Mouse (Mus musculus): ENCODE measurements at regions not wholly inside any gene's neighbourhood (a gene's known extent, or its start where the extent isn't known, plus 50 kb on each side); places are given as distances from the start of the nearest gene placed in this dataset.
"Not testable (repeated sequence)": the region's sequence is repeated elsewhere in the genome, so short reads cannot be mapped to it uniquely, and the experiment has no call there.

DNA sequence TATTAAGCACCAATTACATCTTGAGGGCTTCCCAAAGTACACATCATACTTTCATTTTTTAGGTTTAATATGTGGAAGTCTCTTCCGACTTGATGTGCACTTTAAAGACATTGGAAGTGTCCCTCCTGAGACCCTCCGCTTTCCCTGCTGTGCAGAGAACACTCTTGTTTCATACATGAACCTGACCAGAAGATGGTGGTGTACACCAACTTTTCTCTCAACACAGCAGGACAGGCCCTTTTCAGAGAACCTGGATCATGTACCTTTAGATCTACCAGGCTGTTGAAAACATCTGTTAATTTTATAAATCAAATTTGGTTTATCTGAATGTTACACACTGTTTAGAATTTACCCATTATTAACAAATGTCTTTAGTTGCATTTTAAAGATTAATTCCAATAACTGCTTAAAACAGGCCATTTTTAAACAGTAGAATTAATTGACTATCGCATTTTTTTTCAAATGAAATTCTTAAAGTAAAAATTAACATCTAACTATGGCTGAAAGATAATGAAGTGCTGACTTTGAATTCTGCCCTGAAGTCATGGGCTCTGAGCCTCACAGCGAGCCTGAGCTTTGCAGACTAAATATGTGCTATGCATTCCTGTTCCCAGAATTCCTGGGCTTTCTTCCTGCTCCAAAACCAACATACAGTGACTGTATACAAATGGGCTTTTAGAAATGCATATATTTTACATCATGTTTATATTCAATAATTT lies 112.4 kb upstream of the Rasgrp1 start:
- WGBS, result 76% methylated on average over 4 of the region's 4 CpGs
- peak; percentile 37; the same call in 1 of the 2 replicates for ATAC-seq
- no peak overlapping the region for H3K4me2 ChIP-seq
- H3K4me1 ChIP-seq, result peaks cover 8% of the 10 kb centered on the region
- no peaks in the 10 kb centered on the region for H3K36me3 ChIP-seq (ENCODE audit: poor library complexity, severe bottlenecking)
- H3K9me3 ChIP-seq (replicated peaks), result no peaks in the 10 kb centered on the region
- no peak overlapping the region for H3K27ac ChIP-seq
- no peak overlapping the region for H3K9ac ChIP-seq
- H3K4me3 ChIP-seq, result no peak overlapping the region
- H3K27me3 ChIP-seq, result no peaks in the 10 kb centered on the region

GRCm38 (mm10) chr2:117455740-117456455 lies 113.1 kb upstream of the Rasgrp1 start:
- 0 out of 2 replicates have a peak, but pooled peaks have one; percentile 43 for ATAC-seq
- H3K9ac ChIP-seq, result no peak overlapping the region
- no peaks in the 10 kb centered on the region for H3K9me3 ChIP-seq (replicated peaks)
- H3K27me3 ChIP-seq, result no peaks in the 10 kb centered on the region
- H3K27ac ChIP-seq, result no peak overlapping the region
- no peaks in the 10 kb centered on the region for H3K36me3 ChIP-seq (ENCODE audit: poor library complexity, severe bottlenecking)
- 36% methylated on average over 7 of the region's 7 CpGs for WGBS
- H3K4me1 ChIP-seq, result peaks cover 8% of the 10 kb centered on the region
- no peak overlapping the region for H3K4me3 ChIP-seq
- no peak overlapping the region for H3K4me2 ChIP-seq

GRCm38 (mm10) chr2:117456456-117457020 lies 113.7 kb upstream of the Rasgrp1 start:
- Histone ChIP-seq H3K36me3 (ENCODE audit: poor library complexity, severe bottlenecking) (no peaks in the 10 kb centered on the region), H3K4me1 (peaks cover 8% of the 10 kb centered on the region), H3K4me3 (no peak overlapping the region), H3K9me3 (replicated peaks) (no peaks in the 10 kb centered on the region), H3K27ac (no peak overlapping the region), H3K27me3 (no peaks in the 10 kb centered on the region), H3K4me2 (no peak overlapping the region), H3K9ac (no peak overlapping the region)
- no peak for ATAC-seq
- WGBS, result 69% methylated on average over 13 of the region's 13 CpGs

DNA sequence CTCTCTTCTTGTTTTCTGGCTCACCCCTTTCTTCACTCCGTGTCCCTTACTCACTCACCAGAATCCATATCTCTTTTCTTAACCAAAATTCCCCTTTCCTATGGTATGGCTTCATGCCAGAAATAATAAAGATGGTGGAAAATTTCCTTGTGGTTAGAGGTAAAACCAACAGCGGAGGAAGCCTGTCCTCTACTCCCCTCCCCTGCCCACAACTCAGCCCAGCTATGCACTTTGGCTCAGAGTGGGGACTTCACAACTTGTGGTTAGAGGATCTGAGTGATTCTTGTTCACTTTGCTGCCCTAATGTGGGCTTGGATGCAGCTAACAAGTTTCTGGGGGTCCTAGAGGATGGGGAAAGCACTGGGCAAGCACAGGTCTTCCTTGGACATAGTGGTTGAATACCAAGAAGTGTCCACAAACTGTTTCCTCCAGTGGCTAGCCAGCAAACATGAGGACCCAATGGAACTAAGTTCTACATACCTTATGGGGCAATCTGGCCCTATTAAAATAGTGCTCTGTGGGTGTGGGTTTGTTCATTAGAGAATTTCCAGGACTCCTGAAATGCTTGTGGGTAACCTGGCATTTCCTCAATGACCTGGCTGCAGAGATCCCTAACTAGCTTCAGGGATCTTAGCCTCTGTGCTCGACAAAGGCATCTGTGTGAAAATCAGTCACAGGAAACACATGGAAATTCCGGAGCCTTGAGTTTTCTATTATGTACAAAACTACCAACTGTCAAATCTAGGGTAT lies 118.9 kb upstream of the Rasgrp1 start:
- H3K4me3 ChIP-seq, result no peak overlapping the region
- no peak overlapping the region for H3K4me2 ChIP-seq
- ATAC-seq, result no peak
- no peaks in the 10 kb centered on the region for H3K9me3 ChIP-seq (replicated peaks)
- no peak overlapping the region for H3K9ac ChIP-seq
- no peaks in the 10 kb centered on the region for H3K27me3 ChIP-seq
- 84% methylated on average over 4 of the region's 4 CpGs for WGBS
- H3K4me1 ChIP-seq, result no peaks in the 10 kb centered on the region
- H3K27ac ChIP-seq, result no peak overlapping the region
- H3K36me3 ChIP-seq (ENCODE audit: poor library complexity, severe bottlenecking), result no peaks in the 10 kb centered on the region

DNA sequence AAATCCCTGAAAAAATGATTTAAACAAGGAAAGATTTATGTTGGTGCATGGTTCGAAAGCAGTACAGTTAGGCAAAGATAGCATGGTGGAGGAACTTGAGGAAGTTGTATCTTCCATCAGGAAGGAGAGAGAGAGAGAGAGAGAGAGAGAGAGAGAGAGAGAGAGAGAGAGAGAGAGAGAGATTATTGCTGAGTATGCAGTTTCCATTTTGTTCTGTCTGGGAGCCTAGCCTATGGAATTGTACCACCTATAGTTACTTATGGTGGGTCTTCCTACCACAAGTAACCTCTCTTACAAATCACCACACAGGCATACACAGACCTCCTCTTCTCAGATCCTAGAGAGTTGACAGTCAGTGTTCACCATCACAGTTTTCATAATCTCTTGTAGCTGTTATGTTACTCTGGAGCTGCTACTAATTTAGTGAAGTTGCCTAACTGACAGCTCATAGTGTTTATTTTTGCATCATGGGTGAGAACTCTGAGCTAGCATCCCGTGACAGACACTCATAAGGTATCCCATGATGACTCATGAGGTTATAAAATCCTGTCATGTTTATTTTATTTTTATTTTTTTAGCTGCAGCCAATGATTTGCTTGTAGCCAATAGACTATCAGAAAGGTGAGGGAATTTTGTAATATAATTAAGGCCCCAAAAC lies 132.2 kb upstream of the Rasgrp1 start:
- WGBS, result 91% methylated on average over 2 of the region's 2 CpGs
- no peaks in the 10 kb centered on the region for H3K36me3 ChIP-seq (ENCODE audit: poor library complexity, severe bottlenecking)
- no peaks in the 10 kb centered on the region for H3K4me1 ChIP-seq
- no peak overlapping the region for H3K27ac ChIP-seq
- H3K27me3 ChIP-seq, result no peaks in the 10 kb centered on the region
- H3K4me2 ChIP-seq, result no peak overlapping the region
- no peak for ATAC-seq
- H3K9ac ChIP-seq, result no peak overlapping the region
- no peak overlapping the region for H3K4me3 ChIP-seq
- H3K9me3 ChIP-seq (replicated peaks), result no peaks in the 10 kb centered on the region

DNA sequence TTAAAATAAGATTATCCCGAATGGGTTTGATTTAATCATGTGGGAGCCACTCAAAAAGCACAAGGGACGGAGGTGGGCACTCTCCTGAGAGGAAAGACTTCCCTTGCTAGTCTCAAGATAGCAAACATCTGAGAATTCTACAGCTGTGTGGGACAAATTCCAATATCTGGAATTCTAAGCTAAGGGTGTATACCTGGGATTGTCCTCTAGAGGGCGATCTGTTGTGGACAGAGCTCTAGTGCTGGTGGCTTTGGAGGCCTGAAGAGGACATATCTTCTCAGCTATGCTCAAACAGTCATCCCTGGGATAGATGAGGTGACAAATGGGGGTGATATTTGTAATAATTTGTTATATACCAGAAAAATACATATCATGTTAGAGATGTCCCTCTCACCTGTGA lies 132.8 kb upstream of the Rasgrp1 start:
- ATAC-seq, result no peak
- 47% methylated on average over 3 of the region's 3 CpGs for WGBS
- Histone ChIP-seq H3K4me3 (no peak overlapping the region), H3K9ac (no peak overlapping the region), H3K9me3 (replicated peaks) (no peaks in the 10 kb centered on the region), H3K27me3 (no peaks in the 10 kb centered on the region), H3K27ac (no peak overlapping the region), H3K36me3 (ENCODE audit: poor library complexity, severe bottlenecking) (no peaks in the 10 kb centered on the region), H3K4me2 (no peak overlapping the region), H3K4me1 (no peaks in the 10 kb centered on the region)

DNA sequence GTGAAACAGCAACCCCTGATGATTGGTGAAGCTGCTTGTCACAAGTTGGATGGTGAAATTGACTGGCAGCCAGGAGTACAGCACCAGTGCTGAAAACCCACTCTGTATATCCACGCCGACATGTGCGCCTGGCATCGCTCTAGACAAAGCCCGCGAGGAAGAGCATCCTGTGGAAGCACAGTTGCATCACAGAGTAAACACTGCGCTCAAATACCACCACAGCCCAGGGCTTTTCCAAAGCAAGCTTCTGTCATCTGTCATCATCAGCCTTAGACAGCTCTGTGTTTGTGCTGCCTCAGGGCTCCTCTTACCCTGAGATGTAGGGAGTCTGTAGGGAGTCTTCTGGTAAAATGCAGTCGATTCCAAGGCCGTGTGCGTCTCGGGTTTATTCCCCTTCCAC lies 134.7 kb upstream of the Rasgrp1 start:
- H3K4me1 ChIP-seq; H3K36me3 ChIP-seq (ENCODE audit: poor library complexity, severe bottlenecking); H3K9me3 ChIP-seq (replicated peaks); H3K27me3 ChIP-seq; H3K9ac ChIP-seq; H3K4me3 ChIP-seq; H3K4me2 ChIP-seq; H3K27ac ChIP-seq: not testable (repeated sequence)
- peak; percentile 27; the same call in 1 of the 2 replicates for ATAC-seq
- 94% methylated on average over 11 of the region's 11 CpGs for WGBS

DNA sequence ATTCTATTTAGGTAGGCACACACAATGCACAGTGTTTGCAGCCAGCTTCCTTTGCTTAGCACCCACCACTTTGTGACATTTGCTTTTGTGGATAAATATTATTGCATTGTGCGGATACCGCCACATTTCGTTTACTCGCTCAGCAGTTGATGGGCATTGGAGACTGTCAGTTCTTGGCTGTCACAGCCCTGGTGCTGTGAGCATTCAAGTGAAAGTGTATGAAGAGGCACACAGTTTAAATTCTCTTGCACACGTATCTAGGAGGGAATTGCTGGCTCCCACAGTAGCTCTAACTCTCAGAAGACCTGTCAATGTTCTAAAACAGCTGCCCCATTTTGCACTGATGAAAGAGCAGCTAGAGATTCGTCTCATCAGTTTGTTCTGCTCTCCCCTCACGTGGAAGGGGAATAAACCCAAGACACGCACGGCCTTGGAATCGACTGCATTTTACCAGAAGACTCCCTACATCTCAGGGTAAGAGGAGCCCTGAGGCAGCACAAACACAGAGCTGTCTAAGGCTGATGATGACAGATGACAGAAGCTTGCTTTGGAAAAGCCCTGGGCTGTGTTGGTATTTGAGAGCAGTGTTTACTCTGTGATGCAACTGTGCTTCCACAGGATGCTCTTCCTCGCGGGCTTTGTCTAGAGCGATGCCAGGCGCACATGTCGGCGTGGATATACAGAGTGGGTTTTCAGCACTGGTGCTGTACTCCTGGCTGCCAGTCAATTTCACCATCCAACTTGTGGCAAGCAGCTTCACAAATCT lies 136.6 kb upstream of the Rasgrp1 start:
- not testable (repeated sequence) for H3K36me3 ChIP-seq (ENCODE audit: poor library complexity, severe bottlenecking); H3K9me3 ChIP-seq (replicated peaks); H3K4me2 ChIP-seq; H3K4me1 ChIP-seq; H3K4me3 ChIP-seq; H3K27ac ChIP-seq; H3K27me3 ChIP-seq; H3K9ac ChIP-seq
- WGBS, result 80% methylated on average over 16 of the region's 16 CpGs
- peak; percentile 55; the same call in 1 of the 2 replicates for ATAC-seq

DNA sequence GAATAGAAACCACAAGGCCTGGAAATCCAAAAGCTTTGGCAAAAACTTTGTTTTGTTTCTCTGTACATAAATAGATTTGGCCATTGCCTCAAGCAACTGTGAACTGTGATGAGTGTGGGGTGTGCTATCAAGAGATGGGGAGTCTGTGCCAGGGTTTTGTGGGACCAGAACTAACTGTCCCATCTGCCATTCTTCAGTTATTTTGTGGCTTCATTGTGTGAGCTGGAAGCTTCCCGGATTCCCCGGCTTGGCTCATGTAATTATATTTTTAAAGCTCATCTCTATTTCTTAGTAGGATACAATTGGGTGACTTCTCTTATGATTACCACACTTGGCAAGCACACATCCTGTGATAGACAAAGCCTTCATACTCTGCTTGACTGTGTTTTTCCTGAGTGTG lies 143.6 kb upstream of the Rasgrp1 start:
- Histone ChIP-seq H3K9ac (no peak overlapping the region), H3K9me3 (replicated peaks) (no peaks in the 10 kb centered on the region), H3K27me3 (no peaks in the 10 kb centered on the region), H3K4me1 (no peaks in the 10 kb centered on the region), H3K27ac (no peak overlapping the region), H3K4me2 (no peak overlapping the region), H3K4me3 (no peak overlapping the region), H3K36me3 (ENCODE audit: poor library complexity, severe bottlenecking) (no peaks in the 10 kb centered on the region)
- WGBS, result 93% methylated on average over 2 of the region's 2 CpGs
- ATAC-seq, result no peak

GRCm38 (mm10) chr2:117498565-117498964 lies 155.8 kb upstream of the Rasgrp1 start:
- H3K9ac ChIP-seq, result no peak overlapping the region
- H3K4me3 ChIP-seq, result no peak overlapping the region
- no peaks in the 10 kb centered on the region for H3K36me3 ChIP-seq (ENCODE audit: poor library complexity, severe bottlenecking)
- 96% methylated on average over 5 of the region's 5 CpGs for WGBS
- H3K27ac ChIP-seq, result no peak overlapping the region
- H3K4me2 ChIP-seq, result no peak overlapping the region
- H3K9me3 ChIP-seq (replicated peaks), result no peaks in the 10 kb centered on the region
- H3K27me3 ChIP-seq, result no peaks in the 10 kb centered on the region
- ATAC-seq, result no peak
- H3K4me1 ChIP-seq, result no peaks in the 10 kb centered on the region

- no peak for ATAC-seq
- Histone ChIP-seq H3K27ac (no peak overlapping the region), H3K4me3 (no peak overlapping the region), H3K4me2 (no peak overlapping the region), H3K4me1 (no peaks in the 10 kb centered on the region), H3K9me3 (replicated peaks) (no peaks in the 10 kb centered on the region), H3K9ac (no peak overlapping the region), H3K27me3 (no peaks in the 10 kb centered on the region), H3K36me3 (ENCODE audit: poor library complexity, severe bottlenecking) (no peaks in the 10 kb centered on the region)
Observed at GRCm38 (mm10) chr2:117502611-117503010, 159.8 kb upstream of the Rasgrp1 start.
